Mouse (Mus musculus): ENCODE results near the gene Izumo4.
A peak's percentile ranks its signal among the peaks of the same experiment; 100 is the strongest.

Gene Izumo4

DNA sequence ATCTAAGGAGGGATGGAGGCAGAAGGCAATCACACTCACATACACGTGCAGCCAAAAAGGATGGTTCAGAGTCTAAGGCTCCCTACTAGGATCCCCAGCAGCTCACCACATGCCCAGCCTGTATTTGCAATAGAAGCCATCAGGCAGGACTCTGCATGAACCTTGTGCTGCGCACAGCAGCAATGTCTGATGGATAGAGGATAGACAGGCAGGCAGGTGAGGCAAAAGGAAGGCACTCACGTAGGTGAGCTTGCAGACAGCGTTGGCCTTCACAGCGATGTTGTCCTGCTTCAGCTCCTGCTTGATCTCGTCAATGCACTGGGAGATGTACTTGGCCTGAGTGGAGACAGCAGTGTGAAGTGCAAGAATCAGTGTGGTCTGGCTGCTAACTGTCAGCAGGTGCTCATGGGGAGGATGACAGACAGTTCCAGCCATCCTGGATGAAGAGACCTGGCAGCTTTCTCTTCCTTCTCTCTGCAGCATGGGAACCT, 30.7 kb downstream of the Izumo4 start:
- DNase-seq: no peak

DNA sequence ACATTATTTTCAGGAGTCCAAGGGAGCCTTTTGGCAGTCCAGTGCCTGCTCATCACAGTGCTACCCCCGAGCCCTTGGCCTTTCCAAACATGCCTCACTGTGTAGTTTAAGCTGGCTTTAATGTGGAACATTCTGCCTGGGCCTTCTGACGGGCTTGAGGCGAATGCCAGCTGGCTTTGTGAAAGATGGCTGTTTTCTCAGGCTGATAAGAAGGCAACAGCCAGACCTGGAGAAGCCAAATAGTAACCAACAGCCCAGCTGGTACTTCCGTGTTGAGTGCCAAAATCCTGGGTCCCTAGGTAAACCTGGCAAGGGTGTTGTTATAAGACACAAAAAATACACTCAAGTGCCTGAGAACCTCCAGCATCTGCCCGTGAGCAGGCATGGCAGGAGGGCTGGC, 34.7 kb downstream of the Izumo4 start:
- no peak for DNase-seq

DNA sequence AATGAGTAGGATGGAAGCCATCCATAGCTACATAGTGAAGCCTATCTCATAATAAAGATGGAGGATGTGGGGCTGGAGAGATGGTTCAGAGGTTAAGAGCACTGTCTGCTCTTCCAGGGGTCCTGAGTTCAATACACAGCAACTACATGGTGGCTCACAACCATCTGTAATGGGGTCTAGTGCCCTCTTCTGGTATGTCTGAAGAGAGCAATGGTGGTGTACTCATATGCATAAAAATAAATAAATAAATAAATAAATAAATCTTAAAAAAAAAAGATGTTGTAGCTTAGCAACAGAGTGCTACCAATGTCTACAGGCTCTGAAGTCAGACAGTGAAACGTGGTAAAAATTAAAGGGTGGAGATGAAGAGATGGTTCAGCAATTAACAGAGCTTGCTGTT, 36.7 kb downstream of the Izumo4 start:
- DNase-seq: no peak

DNA sequence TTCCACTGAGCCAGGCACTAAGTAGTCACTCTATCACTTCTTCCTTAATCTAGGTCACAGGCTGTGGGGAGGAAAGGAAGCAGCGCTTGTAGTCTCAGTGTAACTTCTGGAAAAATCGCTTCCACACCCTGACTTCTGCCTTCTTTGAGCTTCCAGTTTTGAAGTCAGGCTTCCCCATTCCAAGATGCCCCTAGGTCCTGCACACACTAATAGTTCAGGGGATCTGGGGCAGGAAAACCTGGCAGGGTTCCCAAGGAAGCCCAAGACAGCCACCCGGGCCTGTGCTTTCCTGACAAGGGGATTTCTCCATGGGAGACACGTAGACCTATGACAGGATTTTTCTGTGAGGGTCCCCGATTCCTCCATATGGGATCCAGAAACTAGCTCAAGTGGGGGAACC, 39.2 kb downstream of the Izumo4 start:
- DNase-seq: peak; percentile 28

DNA sequence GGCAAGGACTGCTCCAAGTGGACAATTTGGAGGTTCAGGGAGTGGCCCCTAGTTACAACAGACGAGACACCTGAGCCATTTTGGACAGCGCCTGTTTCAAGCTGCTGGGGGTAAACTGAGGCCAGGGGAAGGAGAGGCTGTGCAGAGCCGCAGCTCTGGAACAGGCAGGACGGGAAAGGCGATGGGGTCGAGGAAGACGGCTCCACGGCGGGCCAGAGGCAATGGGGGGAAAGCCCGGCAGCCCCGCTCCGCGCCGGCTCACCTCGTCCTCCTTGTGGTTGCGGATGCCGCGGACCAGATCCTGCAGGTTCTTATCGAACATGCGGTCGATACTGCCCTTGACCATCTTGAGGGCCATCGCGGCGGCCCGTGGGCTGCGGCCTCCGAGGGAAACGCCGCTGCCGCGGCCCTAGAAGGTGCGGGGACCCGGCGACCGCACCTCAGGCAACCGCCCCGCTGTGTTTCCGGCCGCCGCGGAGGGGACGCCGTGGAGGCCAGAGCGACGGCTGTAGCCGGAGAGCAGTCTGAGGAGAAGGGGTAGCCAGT, 39.7 kb downstream of the Izumo4 start:
- DNase-seq: no peak

DNA sequence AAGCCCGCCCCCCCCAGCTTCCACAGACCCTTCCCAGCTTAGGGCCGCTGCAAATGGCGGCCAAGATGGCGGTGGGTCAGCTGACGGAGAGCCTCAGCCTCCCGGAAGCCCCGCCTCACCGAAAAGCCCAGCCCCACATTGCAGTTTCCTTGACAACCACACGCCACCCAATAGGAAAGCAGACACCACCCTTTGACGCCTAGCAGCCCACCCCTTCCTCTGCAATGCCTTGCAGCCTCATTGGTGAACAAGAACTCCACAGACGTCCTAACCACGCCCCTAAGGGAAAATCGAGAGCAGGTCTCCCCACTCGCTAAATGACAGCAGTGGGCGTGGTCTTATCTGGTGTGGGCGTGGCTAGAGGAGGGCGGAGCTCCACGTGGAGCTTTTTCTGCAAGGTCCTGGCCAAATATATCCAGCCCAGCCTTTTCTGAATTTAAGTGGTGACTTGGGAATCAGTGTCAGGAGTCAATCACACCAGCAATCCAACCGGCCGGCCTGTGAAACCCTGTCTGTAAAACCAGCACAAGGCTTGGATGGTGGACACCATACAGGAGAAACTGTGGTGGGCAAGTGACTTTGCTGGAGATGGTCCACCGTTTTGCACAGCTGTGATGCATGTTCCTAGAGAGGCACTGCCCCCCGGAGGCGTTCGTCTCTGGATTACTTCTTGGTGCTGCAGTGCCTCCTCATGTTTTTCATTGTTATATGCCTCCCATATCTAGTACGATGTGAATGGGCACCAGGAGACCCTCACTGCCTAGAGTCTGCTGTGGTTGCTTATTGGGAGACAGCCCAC, 40.4 kb downstream of the Izumo4 start, which contains the start of gene Ap3d1:
Ap3d1 (minus strand) TSS at position 85 of the 799 bp plus-strand sequence.
- DNase-seq: peak; percentile 100

DNA sequence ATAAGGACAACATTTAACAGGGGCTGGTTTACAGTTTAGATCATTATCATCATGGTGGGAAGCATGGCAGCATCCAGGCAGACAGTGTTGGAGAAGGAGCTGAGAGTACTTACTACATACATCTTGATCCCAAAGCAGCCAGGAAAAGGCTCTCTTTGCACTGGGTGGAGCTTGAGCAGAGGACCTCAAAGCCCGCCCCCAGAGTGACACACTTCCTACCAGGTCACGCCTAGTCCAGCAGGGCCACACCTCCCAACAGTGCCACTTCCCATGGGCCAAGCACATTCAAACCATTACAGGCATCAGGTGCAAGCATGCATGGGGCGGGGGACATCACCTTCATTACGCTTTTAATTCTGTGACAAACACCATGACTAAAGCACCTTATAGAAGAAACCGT, 42.3 kb downstream of the Izumo4 start:
- peak; percentile 88 for DNase-seq

DNA sequence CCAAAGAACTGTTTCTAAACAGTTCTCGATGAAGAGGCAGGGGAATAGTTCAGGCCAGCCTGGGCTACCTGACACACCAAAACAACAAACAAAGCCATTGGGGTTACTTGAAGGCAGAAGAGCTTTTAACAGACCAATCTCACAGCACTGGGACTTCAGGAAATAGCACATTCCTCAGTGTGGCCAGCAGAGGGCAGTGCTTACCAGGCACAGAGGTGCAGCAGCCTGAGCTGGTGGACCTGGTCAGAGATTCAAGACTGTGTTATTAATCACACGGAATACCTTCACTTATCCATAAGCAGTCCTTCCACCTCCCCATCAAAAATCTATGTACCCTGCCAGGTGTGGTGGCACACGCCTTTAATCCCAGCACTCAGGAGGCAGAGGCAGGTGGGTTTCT, 45.4 kb downstream of the Izumo4 start:
- peak; percentile 85 for DNase-seq

DNA sequence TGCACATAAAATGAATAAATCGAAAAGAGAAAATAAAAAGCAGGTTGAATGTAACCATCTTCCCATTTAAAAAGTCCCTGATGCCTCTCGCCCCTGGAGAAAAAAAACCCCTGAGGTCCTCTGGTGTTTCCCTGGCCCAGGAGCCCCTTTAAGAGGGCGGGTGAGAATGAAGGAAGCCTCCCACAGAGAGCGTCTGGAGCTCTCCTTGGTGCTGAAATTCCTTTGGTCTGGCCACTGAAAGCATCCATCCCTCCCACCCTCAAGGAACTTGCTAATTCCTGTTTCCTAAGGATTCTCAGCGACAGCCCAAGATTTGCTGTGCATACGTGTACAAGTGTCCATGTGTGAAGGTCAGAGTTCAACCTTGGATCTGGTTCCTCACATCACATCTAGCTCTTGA, 46.6 kb downstream of the Izumo4 start:
- peak; percentile 83 for DNase-seq

DNA sequence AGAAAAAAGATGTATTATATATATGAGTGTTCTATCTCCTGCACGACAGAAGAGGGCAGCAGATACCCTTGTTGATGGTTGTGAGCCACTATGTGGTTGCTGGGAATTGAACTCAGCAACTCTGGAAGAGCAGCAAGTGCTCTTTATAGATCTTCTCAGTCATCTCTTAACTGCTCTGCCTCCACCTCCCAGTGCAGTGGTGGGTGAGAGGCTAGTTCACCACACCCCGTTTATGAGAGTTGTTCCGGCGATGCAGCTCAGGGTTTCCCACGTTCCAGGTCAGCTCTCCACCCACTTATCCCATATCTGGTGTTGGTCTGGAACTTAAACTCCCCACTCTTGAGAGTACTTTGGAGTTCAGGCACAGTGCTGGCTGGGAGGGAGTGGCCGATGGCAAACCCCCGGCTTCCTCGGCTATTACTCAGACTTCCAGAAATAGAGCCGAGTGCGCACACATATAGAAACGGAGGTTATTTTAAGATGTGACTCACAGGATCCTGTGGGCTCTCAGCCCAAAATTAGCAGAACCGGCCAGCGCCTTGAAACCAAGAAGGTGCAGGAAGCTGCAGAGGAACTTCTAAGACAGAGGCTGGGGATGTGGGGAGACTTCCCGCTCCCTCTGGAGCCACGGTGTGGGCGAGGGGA, 49.3 kb downstream of the Izumo4 start:
- peak; percentile 88 for DNase-seq

DNA sequence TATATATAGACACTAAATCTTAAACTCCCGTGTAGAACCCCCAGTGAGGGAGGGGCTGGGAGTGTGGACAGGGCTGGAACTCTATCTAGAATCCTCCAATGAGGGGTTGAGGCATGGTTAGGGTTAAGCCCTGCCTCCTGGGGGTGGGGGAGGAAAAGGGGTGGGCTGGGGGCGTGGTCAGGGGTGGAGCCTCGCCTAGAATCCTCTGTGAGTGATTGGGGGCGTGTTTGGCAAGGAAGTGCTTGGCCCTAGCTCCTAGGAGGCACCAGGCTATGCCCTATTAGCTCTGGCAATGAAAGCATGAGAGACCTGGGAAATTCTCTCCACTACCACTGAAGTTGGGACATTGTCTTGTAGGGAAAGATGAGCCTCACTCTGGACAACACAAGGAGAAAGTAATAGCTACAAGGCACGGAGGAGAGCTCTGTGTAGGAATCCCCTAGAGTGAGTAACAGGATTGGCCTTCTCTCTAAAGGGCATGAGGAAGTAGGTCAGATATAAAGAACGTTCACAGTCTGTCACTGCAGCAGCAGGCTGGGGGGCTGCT, 50.2 kb downstream of the Izumo4 start:
- DNase-seq: peak; percentile 92

DNA sequence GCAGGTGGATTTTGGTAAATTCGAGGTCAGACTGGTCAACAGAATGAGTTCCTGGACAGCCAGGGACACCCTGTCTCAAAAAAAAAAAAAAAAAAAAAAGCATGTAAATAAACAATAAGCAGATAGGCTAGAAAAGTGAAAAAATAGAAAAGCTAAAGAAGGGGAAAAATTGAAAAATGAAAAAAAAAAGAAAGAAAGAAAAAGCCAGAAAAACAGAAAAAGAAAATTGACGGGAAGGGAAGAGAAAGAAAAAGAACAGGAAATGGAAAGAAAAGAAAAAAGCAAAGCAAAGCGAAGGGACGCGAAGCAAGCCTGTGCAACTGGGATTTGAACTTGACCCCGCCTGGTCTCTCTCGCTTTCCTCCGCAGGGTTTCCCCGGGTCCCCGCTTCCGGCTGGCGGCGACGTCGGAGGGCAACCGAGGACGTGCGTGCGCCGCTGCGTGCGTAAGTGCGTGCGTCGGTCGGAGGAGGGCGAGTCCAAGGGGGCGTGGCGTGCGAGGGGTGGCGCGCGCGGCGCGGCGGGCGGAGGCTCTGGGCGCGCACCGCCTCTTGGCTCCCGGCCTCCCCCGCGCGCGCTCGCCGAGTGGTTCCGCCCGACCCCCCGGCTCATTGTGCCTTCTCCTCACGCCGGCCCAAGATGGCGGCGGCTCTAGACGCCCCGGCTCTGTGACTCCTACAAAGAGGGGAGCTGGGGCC, 52.8 kb downstream of the Izumo4 start, which contains the start of gene Dot1l:
Dot1l (plus strand) TSS at position 613 of the 697 bp plus-strand sequence.
- DNase-seq: peak; percentile 99
